Mouse (Mus musculus) cerebellum, adult 2 months (tissue): ENCODE results near the gene Tmem181a.

ENCODE experiments used
- CTCF ChIP-seq: fragments of 200-500 bp; IDR thresholded peaks from 2 replicates; pipeline ENCODE4 v1.5.1; 2011; ENCODE audit warnings: low read depth, mild to moderate bottlenecking, control low read depth, low read length, moderate library complexity, borderline replicate concordance; ENCODE audit not compliant: insufficient read depth
- POLR2A ChIP-seq: fragments of 200-500 bp; IDR thresholded peaks from 2 replicates; pipeline ENCODE4 v1.6.1; 2011; ENCODE audit warnings: low read length, control low read depth, borderline replicate concordance; ENCODE audit not compliant: insufficient read depth

DNA sequence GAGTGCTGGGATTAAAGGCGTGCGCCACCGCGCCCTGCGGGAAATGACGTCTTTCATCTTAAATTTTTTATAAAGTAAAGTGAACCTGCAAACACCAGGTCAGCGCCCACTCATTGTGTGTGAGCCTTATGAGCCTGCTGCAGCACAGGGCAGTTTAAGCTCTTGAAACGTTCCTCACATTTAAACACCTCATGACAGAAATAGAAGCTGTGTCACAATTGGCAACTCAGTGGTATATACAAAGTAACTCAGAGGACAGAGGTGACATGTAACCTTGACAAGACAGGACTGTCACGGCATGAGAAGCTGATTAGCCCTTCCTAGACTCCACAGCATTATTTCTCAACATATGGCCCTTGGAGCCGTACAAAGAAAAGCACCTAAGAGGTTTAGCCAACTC lies 40.1 kb upstream of the Tmem181a start:
- no peak for TF ChIP-seq POLR2A
- TF ChIP-seq CTCF = no peak
